Mouse (Mus musculus): ENCODE measurements around the gene Pik3cb. TPM values are rescaled to one million over a fixed set of nuclear protein-coding genes. Genes with fewer than 3 reads are reported as not detected.

The Pik3cb gene
- polyA plus RNA-seq, 1 experiment from 2014 or later, result 1.2 TPM

DNA sequence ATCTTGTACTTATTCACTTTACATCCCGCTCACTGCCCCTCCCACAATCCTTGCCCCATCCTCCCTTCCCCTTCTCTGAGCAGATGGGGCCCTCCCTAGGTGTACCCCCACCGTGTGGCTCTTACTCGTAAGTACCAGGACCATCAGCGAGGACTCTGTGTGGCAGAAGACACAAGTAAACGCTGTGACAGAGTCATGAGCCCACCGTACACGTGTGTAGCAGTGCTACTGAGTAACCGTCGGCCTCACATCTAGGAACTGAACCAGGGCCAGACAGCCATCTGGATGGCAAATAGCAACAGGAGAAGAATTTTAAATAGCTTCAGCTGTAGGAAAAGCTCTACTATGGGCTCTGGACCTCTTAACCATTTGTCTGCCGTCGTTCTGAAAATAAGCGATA is 28.0 kb downstream of the Pik3cb start:
- H3K4me3 ChIP-seq (ENCODE audit: low read depth, low read length), result no peak overlapping the region
- no peak overlapping the region for H3K27ac ChIP-seq (ENCODE audit: low read length)
- no peaks in the 10 kb centered on the region for H3K4me1 ChIP-seq (ENCODE audit: control insufficient read depth, insufficient read depth, low read length)
- H3K9ac ChIP-seq (replicated peaks; ENCODE audit: low read depth, low read length), result no peak overlapping the region
- no peak overlapping the region for H3K4me2 ChIP-seq (replicated peaks; ENCODE audit: low read depth, low read length)
- no peak for ATAC-seq (ENCODE audit: insufficient number of reproducible peaks, insufficient read depth, low FRiP score, low read depth)
- H3K27me3 ChIP-seq (ENCODE audit: control insufficient read depth, insufficient read depth, low read length), result no peaks in the 10 kb centered on the region
- H3K9me3 ChIP-seq (ENCODE audit: control insufficient read depth, low read depth, low read length), result no peaks in the 10 kb centered on the region
- 74% methylated on average over 12 of the region's 12 CpGs for WGBS
- no peaks in the 10 kb centered on the region for H3K36me3 ChIP-seq (ENCODE audit: control insufficient read depth, insufficient read depth, low read length)

DNA sequence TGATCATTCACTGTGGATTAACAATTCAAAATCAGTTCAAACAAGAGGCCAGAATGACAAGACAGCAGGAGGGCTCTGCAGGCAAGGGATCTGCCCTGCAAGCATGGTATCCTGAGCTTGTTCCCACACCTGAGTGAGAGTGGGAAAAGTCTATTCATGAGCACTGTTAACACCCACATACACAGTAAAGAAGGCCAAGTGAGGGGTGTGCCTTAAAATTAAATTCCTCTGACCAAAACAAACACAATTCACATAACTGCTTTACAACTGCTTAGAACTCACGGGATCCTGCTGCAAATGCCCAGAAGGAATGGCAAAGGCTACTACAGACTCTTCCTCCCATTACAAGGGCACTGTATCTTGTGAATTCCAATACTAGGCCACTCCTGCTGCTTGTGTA is 29.3 kb downstream of the Pik3cb start:
- H3K36me3 ChIP-seq (ENCODE audit: control insufficient read depth, insufficient read depth, low read length), result no peaks in the 10 kb centered on the region
- H3K27me3 ChIP-seq (ENCODE audit: control insufficient read depth, insufficient read depth, low read length), result no peaks in the 10 kb centered on the region
- no peak overlapping the region for H3K9ac ChIP-seq (replicated peaks; ENCODE audit: low read depth, low read length)
- ATAC-seq (ENCODE audit: insufficient number of reproducible peaks, insufficient read depth, low FRiP score, low read depth), result no peak
- H3K27ac ChIP-seq (ENCODE audit: low read length), result no peak overlapping the region
- 52% methylated on average over 1 of the region's 1 CpGs for WGBS
- H3K4me2 ChIP-seq (replicated peaks; ENCODE audit: low read depth, low read length), result no peak overlapping the region
- H3K9me3 ChIP-seq (ENCODE audit: control insufficient read depth, low read depth, low read length), result no peaks in the 10 kb centered on the region
- no peaks in the 10 kb centered on the region for H3K4me1 ChIP-seq (ENCODE audit: control insufficient read depth, insufficient read depth, low read length)
- no peak overlapping the region for H3K4me3 ChIP-seq (ENCODE audit: low read depth, low read length)

DNA sequence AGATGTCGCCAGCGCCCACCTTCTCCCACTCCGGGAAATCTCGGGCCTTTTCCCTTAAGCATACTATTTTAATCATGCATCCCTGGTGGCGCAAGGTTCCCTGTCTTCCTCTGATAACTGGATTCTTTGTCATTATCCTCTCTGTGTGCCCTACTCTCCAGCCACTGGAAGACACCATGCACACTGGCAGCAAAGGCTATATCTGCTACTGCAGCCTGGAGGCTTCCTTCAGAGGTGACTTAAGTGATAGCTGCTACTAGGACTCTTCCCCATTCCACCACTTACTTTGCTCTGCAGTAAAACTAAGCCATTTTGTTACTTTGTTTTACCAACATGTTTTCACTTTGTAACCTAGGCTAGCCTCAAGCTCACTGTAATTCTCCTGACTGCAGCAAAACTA is 30.2 kb downstream of the Pik3cb start:
- no peaks in the 10 kb centered on the region for H3K9me3 ChIP-seq (ENCODE audit: control insufficient read depth, low read depth, low read length)
- no peak overlapping the region for H3K9ac ChIP-seq (replicated peaks; ENCODE audit: low read depth, low read length)
- H3K27me3 ChIP-seq (ENCODE audit: control insufficient read depth, insufficient read depth, low read length), result no peaks in the 10 kb centered on the region
- no peak overlapping the region for H3K4me3 ChIP-seq (ENCODE audit: low read depth, low read length)
- no peak overlapping the region for H3K4me2 ChIP-seq (replicated peaks; ENCODE audit: low read depth, low read length)
- no peak for ATAC-seq (ENCODE audit: insufficient number of reproducible peaks, insufficient read depth, low FRiP score, low read depth)
- no peak overlapping the region for H3K27ac ChIP-seq (ENCODE audit: low read length)
- 67% methylated on average over 5 of the region's 5 CpGs for WGBS
- H3K36me3 ChIP-seq (ENCODE audit: control insufficient read depth, insufficient read depth, low read length), result no peaks in the 10 kb centered on the region
- no peaks in the 10 kb centered on the region for H3K4me1 ChIP-seq (ENCODE audit: control insufficient read depth, insufficient read depth, low read length)

DNA sequence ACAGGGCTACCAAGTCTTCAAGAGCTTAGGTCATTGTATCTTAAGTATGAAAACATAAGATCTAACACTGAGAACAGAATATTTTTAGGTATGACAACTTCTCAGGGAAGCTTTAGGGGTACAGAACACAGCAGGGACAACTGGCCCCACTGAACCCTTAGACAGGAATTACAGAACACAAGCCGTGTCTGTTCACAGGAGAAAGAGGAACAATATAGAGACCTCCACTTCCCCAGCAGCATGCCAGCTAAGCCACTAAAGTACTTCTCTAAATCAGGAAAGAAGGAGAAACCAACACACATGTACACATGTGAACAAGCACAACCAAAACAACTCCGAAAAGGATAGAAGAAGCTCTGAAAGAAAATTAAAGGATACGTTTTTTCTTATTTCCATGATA is 30.8 kb downstream of the Pik3cb start:
- Histone ChIP-seq H3K4me1 (ENCODE audit: control insufficient read depth, insufficient read depth, low read length) (no peaks in the 10 kb centered on the region), H3K27me3 (ENCODE audit: control insufficient read depth, insufficient read depth, low read length) (no peaks in the 10 kb centered on the region), H3K4me3 (ENCODE audit: low read depth, low read length) (no peak overlapping the region), H3K9ac (replicated peaks; ENCODE audit: low read depth, low read length) (no peak overlapping the region), H3K36me3 (ENCODE audit: control insufficient read depth, insufficient read depth, low read length) (no peaks in the 10 kb centered on the region), H3K9me3 (ENCODE audit: control insufficient read depth, low read depth, low read length) (no peaks in the 10 kb centered on the region), H3K4me2 (replicated peaks; ENCODE audit: low read depth, low read length) (no peak overlapping the region), H3K27ac (ENCODE audit: low read length) (no peak overlapping the region)
- 71% methylated on average over 3 of the region's 3 CpGs for WGBS
- no peak for ATAC-seq (ENCODE audit: insufficient number of reproducible peaks, insufficient read depth, low FRiP score, low read depth)

DNA sequence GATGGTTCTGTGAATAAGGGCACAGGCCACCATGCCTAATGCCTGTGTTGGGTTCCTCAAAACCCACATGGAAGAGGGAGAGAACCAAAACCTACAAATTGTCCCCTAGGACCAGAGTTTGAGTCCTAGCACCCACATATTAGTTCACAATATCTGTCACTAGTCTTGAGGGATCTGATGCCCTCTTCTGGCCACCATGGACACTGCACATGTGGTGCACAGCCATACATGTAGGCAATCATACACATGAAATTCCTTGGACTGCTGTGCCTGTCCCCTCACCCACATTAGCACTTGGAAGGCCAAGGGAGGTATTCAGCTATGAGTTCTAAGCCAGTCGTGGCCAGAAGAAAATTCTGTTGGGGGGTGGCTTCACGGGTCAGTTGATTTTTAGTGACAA is 36.0 kb downstream of the Pik3cb start:
- WGBS, result 93% methylated on average over 2 of the region's 2 CpGs
- no peaks in the 10 kb centered on the region for H3K27me3 ChIP-seq (ENCODE audit: control insufficient read depth, insufficient read depth, low read length)
- H3K4me1 ChIP-seq (ENCODE audit: control insufficient read depth, insufficient read depth, low read length), result no peaks in the 10 kb centered on the region
- H3K4me2 ChIP-seq (replicated peaks; ENCODE audit: low read depth, low read length), result no peak overlapping the region
- no peak overlapping the region for H3K4me3 ChIP-seq (ENCODE audit: low read depth, low read length)
- no peak for ATAC-seq (ENCODE audit: insufficient number of reproducible peaks, insufficient read depth, low FRiP score, low read depth)
- no peak overlapping the region for H3K9ac ChIP-seq (replicated peaks; ENCODE audit: low read depth, low read length)
- no peaks in the 10 kb centered on the region for H3K9me3 ChIP-seq (ENCODE audit: control insufficient read depth, low read depth, low read length)
- H3K27ac ChIP-seq (ENCODE audit: low read length), result no peak overlapping the region
- no peaks in the 10 kb centered on the region for H3K36me3 ChIP-seq (ENCODE audit: control insufficient read depth, insufficient read depth, low read length)

DNA sequence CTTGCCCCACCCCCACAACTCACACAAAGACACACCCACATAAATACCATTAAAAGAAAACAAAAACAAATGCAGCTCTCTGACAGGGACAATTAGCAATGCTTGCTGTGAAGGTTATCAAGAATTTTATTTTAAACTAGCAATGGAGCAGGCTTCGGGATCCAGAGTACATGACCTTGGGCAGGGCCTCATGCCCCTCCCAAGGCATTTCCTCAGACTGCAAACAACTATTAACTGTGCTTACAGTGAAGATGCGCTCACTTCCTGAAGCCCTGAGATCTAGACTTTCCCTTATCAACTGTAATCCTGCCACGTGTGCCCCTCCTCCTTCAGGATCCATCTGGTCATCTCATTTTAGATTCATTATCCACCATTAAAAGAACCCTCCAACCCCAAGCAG is 36.6 kb downstream of the Pik3cb start:
- Histone ChIP-seq H3K36me3 (ENCODE audit: control insufficient read depth, insufficient read depth, low read length) (no peaks in the 10 kb centered on the region), H3K4me2 (replicated peaks; ENCODE audit: low read depth, low read length) (no peak overlapping the region), H3K9ac (replicated peaks; ENCODE audit: low read depth, low read length) (no peak overlapping the region), H3K27ac (ENCODE audit: low read length) (no peak overlapping the region), H3K4me3 (ENCODE audit: low read depth, low read length) (no peak overlapping the region), H3K9me3 (ENCODE audit: control insufficient read depth, low read depth, low read length) (no peaks in the 10 kb centered on the region), H3K27me3 (ENCODE audit: control insufficient read depth, insufficient read depth, low read length) (no peaks in the 10 kb centered on the region), H3K4me1 (ENCODE audit: control insufficient read depth, insufficient read depth, low read length) (no peaks in the 10 kb centered on the region)
- ATAC-seq (ENCODE audit: insufficient number of reproducible peaks, insufficient read depth, low FRiP score, low read depth), result no peak
- 77% methylated on average over 3 of the region's 3 CpGs for WGBS

DNA sequence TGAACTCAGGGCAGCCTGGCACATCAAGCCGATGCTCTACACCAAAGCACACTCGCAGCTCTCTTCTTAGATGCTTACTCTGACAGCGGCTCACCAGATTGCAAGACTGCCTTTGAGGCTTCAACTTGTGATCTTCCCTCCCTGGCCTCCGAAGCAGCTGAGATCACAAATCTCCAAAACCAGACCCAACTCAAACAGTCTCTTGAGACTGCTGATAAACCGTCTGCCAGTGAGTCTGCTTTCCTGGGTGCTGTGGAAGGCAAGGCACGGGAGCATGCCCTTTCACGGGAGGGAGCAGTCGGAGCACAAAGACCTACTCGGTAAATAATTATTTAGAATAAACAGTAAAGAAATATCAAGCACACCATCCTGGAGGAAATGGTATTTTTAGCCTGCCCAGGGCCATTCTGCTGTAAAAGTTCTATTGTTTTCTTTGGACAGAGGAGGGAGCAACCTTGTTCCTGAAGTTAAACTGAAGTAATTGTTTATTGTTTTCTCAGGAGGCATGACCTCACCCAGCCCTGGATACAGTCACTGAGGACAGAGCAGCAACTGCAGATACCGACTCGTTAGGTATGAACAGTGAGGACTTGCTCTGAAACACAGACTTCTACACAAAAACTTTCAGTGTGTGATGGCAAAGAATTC is 41.8 kb downstream of the Pik3cb start:
- Histone ChIP-seq H3K4me3 (ENCODE audit: low read depth, low read length) (no peak overlapping the region), H3K27me3 (ENCODE audit: control insufficient read depth, insufficient read depth, low read length) (no peaks in the 10 kb centered on the region), H3K27ac (ENCODE audit: low read length) (no peak overlapping the region), H3K36me3 (ENCODE audit: control insufficient read depth, insufficient read depth, low read length) (no peaks in the 10 kb centered on the region), H3K9me3 (ENCODE audit: control insufficient read depth, low read depth, low read length) (no peaks in the 10 kb centered on the region), H3K4me1 (ENCODE audit: control insufficient read depth, insufficient read depth, low read length) (0 out of 2 replicates have a peak, but pooled peaks cover 3% of the 10 kb centered on the region), H3K9ac (replicated peaks; ENCODE audit: low read depth, low read length) (no peak overlapping the region), H3K4me2 (replicated peaks; ENCODE audit: low read depth, low read length) (no peak overlapping the region)
- WGBS, result 32% methylated on average over 11 of the region's 11 CpGs
- no peak for ATAC-seq (ENCODE audit: insufficient number of reproducible peaks, insufficient read depth, low FRiP score, low read depth)

DNA sequence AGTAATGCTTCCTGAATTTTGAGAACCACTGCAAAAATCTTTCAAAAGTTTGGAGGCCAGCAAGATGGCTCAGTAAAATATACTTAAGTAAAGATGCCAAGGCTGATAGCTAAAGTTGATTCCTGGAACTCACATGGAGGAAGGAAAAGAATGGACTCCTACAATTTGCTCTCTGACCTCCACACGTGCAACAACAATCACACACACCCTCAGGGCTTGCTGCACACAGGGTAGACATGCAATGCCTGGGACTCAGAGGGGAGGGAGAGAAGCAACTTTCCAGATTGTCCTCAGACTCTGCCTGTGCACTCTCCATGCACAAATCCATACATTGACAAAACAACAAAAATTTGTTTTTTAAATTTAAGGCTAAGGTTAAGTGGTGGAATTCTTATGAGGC is 42.8 kb downstream of the Pik3cb start:
- Histone ChIP-seq H3K36me3 (ENCODE audit: control insufficient read depth, insufficient read depth, low read length) (no peaks in the 10 kb centered on the region), H3K4me1 (ENCODE audit: control insufficient read depth, insufficient read depth, low read length) (0 out of 2 replicates have a peak, but pooled peaks cover 3% of the 10 kb centered on the region), H3K27ac (ENCODE audit: low read length) (no peak overlapping the region), H3K4me2 (replicated peaks; ENCODE audit: low read depth, low read length) (no peak overlapping the region), H3K27me3 (ENCODE audit: control insufficient read depth, insufficient read depth, low read length) (no peaks in the 10 kb centered on the region), H3K4me3 (ENCODE audit: low read depth, low read length) (no peak overlapping the region), H3K9me3 (ENCODE audit: control insufficient read depth, low read depth, low read length) (no peaks in the 10 kb centered on the region), H3K9ac (replicated peaks; ENCODE audit: low read depth, low read length) (no peak overlapping the region)
- no peak for ATAC-seq (ENCODE audit: insufficient number of reproducible peaks, insufficient read depth, low FRiP score, low read depth)
- 43% methylated on average over 1 of the region's 1 CpGs for whole genome bisulfite sequencing

DNA sequence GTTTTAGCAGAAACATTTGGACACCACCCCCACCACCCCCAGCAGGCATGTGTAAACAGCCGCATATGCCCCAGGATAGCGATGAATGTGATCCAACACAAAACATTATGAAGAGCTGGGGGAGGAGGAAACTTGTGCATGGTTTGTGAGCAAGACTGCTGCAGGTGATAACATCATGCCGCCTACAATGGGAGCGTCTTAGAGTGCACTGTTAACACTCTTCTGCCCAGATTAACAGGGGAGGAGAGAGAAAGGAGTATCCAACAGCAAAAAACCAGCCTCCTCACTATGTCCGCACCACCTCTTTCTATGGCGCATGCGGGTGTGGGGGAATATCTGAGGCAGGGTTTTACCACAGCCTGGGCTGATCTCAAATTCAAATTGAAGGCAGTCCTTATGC is 45.2 kb downstream of the Pik3cb start:
- no peak overlapping the region for H3K9ac ChIP-seq (replicated peaks; ENCODE audit: low read depth, low read length)
- H3K4me3 ChIP-seq (ENCODE audit: low read depth, low read length), result no peak overlapping the region
- H3K27me3 ChIP-seq (ENCODE audit: control insufficient read depth, insufficient read depth, low read length), result no peaks in the 10 kb centered on the region
- WGBS, result 83% methylated on average over 7 of the region's 7 CpGs
- H3K27ac ChIP-seq (ENCODE audit: low read length), result no peak overlapping the region
- H3K4me1 ChIP-seq (ENCODE audit: control insufficient read depth, insufficient read depth, low read length), result 0 out of 2 replicates have a peak, but pooled peaks cover 3% of the 10 kb centered on the region
- no peak for ATAC-seq (ENCODE audit: insufficient number of reproducible peaks, insufficient read depth, low FRiP score, low read depth)
- no peaks in the 10 kb centered on the region for H3K9me3 ChIP-seq (ENCODE audit: control insufficient read depth, low read depth, low read length)
- no peaks in the 10 kb centered on the region for H3K36me3 ChIP-seq (ENCODE audit: control insufficient read depth, insufficient read depth, low read length)
- H3K4me2 ChIP-seq (replicated peaks; ENCODE audit: low read depth, low read length), result no peak overlapping the region

All from stomach, embryonic 14.5 days (tissue).